In genomic region chr19:5786441-5787114, GRCm38 (mm10) we compare ENCODE assay signal across 8 mouse cellular contexts. TPM values are rescaled to one million over a fixed set of nuclear protein-coding genes. Genes with fewer than 3 reads are reported as not detected.
A peak's percentile ranks its signal among the peaks of the same experiment; 100 is the strongest.
DNase-seq lines count a peak whose midpoint lies in the region; ATAC-seq and TF ChIP-seq lines count a peak whose summit lies in the region.

No protein-coding gene starts in this region.

- H3K4me3 ChIP-seq in gastrocnemius, adult 2 months = peak overlapping the region; percentile 50
- H3K4me3 ChIP-seq in hindbrain, embryonic 16.5 days (ENCODE audit: low read length) = no peak overlapping the region

- intact Hi-C loops in gastrocnemius, adult 2 months (cut with DNase I) = no loop called here
- intact Hi-C loops in left cerebral cortex, postnatal 14 days (cut with DNase I) = loop anchor here (2.0 kb wide), 1 partner anchor 92 kb away; no protein-coding TSS in a partner anchor

- H3K4me1 ChIP-seq in hindbrain, embryonic 16.5 days (ENCODE audit: control insufficient read depth, insufficient read depth, low read depth, low read length) = no peaks in the 10 kb centered on the region

- peak overlapping the region; percentile 88 for H3K27ac ChIP-seq in gastrocnemius, adult 2 months
- no peak overlapping the region for H3K27ac ChIP-seq in hindbrain, embryonic 16.5 days (ENCODE audit: low read depth, low read length)

- DNase-seq in adipocyte (ENCODE audit: low spot score) = peak; percentile 93
- peak; percentile 92 for DNase-seq in gastrocnemius, adult 2 months
- peak; percentile 90 to 92 for DNase-seq in left cerebral cortex, postnatal 14 days (ENCODE audit: low spot score in 2 of 2)
- peak; percentile 81 for DNase-seq in right cerebral cortex, postnatal 14 days
- DNase-seq in urinary bladder, postnatal 25 days (ENCODE audit: low spot score) = peak; percentile 87

- no peaks in the 10 kb centered on the region for H3K9me3 ChIP-seq in hindbrain, embryonic 16.5 days (ENCODE audit: control insufficient read depth, low read length)

- ATAC-seq in common myeloid progenitor, adult 5-6 weeks (replicated peaks; ENCODE audit: low read depth, poor library complexity, severe bottlenecking) = peak; percentile 81
- ATAC-seq in hindbrain, embryonic 16.5 days = peak; percentile 88
- ATAC-seq in megakaryocyte progenitor cell, adult 5-6 weeks (replicated peaks; ENCODE audit: poor library complexity) = peak; percentile 93

- H3K9ac ChIP-seq in hindbrain, embryonic 16.5 days (ENCODE audit: low read depth, low read length) = no peak overlapping the region

- no peaks in the 10 kb centered on the region for H3K27me3 ChIP-seq in hindbrain, embryonic 16.5 days (replicated peaks; ENCODE audit: control insufficient read depth, insufficient read depth, low read length)

- no peak overlapping the region for H3K4me2 ChIP-seq in hindbrain, embryonic 16.5 days (ENCODE audit: low read length)

- TF ChIP-seq CTCF in gastrocnemius, adult 2 months (IDR thresholded peaks at IDR 0.05) = peak; percentile 88

- WGBS in hindbrain, embryonic 16.5 days = 12% methylated on average over 12 of the region's 12 CpGs

- H3K36me3 ChIP-seq in hindbrain, embryonic 16.5 days (ENCODE audit: control insufficient read depth, insufficient read depth, low read length) = no peaks in the 10 kb centered on the region

RNA-seq across cellular contexts. Expression of gene Scyl1, which starts 15.4 kb away (rescaled TPM):
- 23.5 and 30.9 TPM in 2 replicates for total RNA-seq in common myeloid progenitor, adult 5-6 weeks (2017)
- 10 to 100 TPM; 71.2 to 78.6 TPM for total RNA-seq in gastrocnemius, adult 2 months (2021)
- polyA plus RNA-seq in hindbrain, embryonic 16.5 days (2015; fragmentation: Nextera tagmentation; extraction: Ambion mirVana) = 83.2 and 93.9 TPM in 2 replicates
- total RNA-seq in left cerebral cortex, postnatal 14 days (2021) = 10 to 100 TPM; 77.7 to 79.5 TPM
- total RNA-seq in megakaryocyte progenitor cell, adult 5-6 weeks (2015) = 15.7 and 19.9 TPM in 2 replicates
- total RNA-seq in megakaryocyte progenitor cell, adult 5-6 weeks (2017) = 23.9 and 28.2 TPM in 2 replicates

RNA-seq across cellular contexts. Expression of gene Ltbp3, which starts 45.9 kb away (rescaled TPM):
- total RNA-seq in common myeloid progenitor, adult 5-6 weeks (2017) = 11.9 and 18.1 TPM in 2 replicates
- 10 to 100 TPM; 32.4 to 44.6 TPM for total RNA-seq in gastrocnemius, adult 2 months (2021)
- polyA plus RNA-seq in hindbrain, embryonic 16.5 days (2015; fragmentation: Nextera tagmentation; extraction: Ambion mirVana) = 11.6 and 15.4 TPM in 2 replicates
- total RNA-seq in left cerebral cortex, postnatal 14 days (2021) = 10 to 100 TPM; 26.6 to 29.0 TPM
- total RNA-seq in megakaryocyte progenitor cell, adult 5-6 weeks (2015) = 6.1 and 7.6 TPM in 2 replicates
- 2.7 and 5.6 TPM in 2 replicates for total RNA-seq in megakaryocyte progenitor cell, adult 5-6 weeks (2017)

RNA-seq across cellular contexts. Expression of gene Fam89b, which starts 57.1 kb away (rescaled TPM):
- total RNA-seq in common myeloid progenitor, adult 5-6 weeks (2017) = 17.8 and 35.4 TPM in 2 replicates
- 10 to 100 TPM; 22.2 to 22.6 TPM for total RNA-seq in gastrocnemius, adult 2 months (2021)
- 118 and 128 TPM in 2 replicates for polyA plus RNA-seq in hindbrain, embryonic 16.5 days (2015; fragmentation: Nextera tagmentation; extraction: Ambion mirVana)
- 10 to 100 TPM; 38.7 to 39.2 TPM for total RNA-seq in left cerebral cortex, postnatal 14 days (2021)
- 40.5 and 42.3 TPM in 2 replicates for total RNA-seq in megakaryocyte progenitor cell, adult 5-6 weeks (2015)
- 20.3 and 22.9 TPM in 2 replicates for total RNA-seq in megakaryocyte progenitor cell, adult 5-6 weeks (2017)
